Mouse (Mus musculus) kidney, postnatal 0 days (tissue): ENCODE measurements around the gene Nwd2. TPM values are rescaled to one million over a fixed set of nuclear protein-coding genes. Genes with fewer than 3 reads are reported as not detected.

Experiments used
- ATAC-seq: fragments of 200-750 bp; cut with Nextera tagmentation; replicated peaks from 2 replicates; pipeline ENCODE4 v1.8.0; 2017; ENCODE audit warnings: low read depth, moderate number of reproducible peaks, moderate TSS enrichment, moderate library complexity; ENCODE audit not compliant: low FRiP score
- DNase-seq: peaks from one replicate; pipeline ENCODE4 v3.0.0-alpha.2; 2016; ENCODE audit warnings: low spot score
- H3K27ac ChIP-seq: fragments of 300-500 bp; sonication (generic); 2 replicates; pipeline ENCODE4 v1.5.1; 2014; ENCODE audit warnings: mild to moderate bottlenecking
- H3K27me3 ChIP-seq: fragments of 300-500 bp; sonication (generic); 2 replicates; pipeline ENCODE4 v1.6.1; 2014; ENCODE audit warnings: low read length, mixed read lengths; ENCODE audit not compliant: insufficient read depth
- H3K36me3 ChIP-seq: fragments of 300-500 bp; sonication (generic); 2 replicates; pipeline ENCODE4 v1.6.1; 2014; ENCODE audit warnings: low read length, mixed read lengths; ENCODE audit not compliant: insufficient read depth
- H3K4me1 ChIP-seq: fragments of 300-500 bp; sonication (generic); replicated peaks from 2 replicates; pipeline ENCODE4 v1.6.1; 2014; ENCODE audit warnings: antibody characterized with exemption, low read length, mixed read lengths; ENCODE audit not compliant: insufficient read depth
- H3K4me2 ChIP-seq: fragments of 300-500 bp; sonication (generic); 2 replicates; pipeline ENCODE4 v1.6.1; 2014; ENCODE audit warnings: mild to moderate bottlenecking, low read length, moderate library complexity, mixed read lengths
- H3K4me3 ChIP-seq: fragments of 300-500 bp; sonication (generic); replicated peaks from 2 replicates; pipeline ENCODE4 v1.5.1; 2014; ENCODE audit warnings: low read depth, low read length
- H3K9ac ChIP-seq: fragments of 300-500 bp; sonication (generic); 2 replicates; pipeline ENCODE4 v1.6.1; 2014; ENCODE audit warnings: low read depth, low read length
- H3K9me3 ChIP-seq: fragments of 300-500 bp; sonication (generic); replicated peaks from 2 replicates; pipeline ENCODE4 v1.6.1; 2016; ENCODE audit warnings: low read length, inconsistent platforms, mixed read lengths
- CTCF ChIP-seq: IDR thresholded peaks from 2 replicates; pipeline ENCODE4 v1.5.1; 2016; ENCODE audit warnings: antibody characterized with exemption, low read depth, mild to moderate bottlenecking, moderate library complexity
- WGBS: fragments of 180-500 bp; shearing (Covaris S2); extraction: QIAGEN DNeasy Blood & Tissue Kit; methylation state at CpG from one replicate; pipeline ENCODE4 v1.1.7; 2014; 5-methylcytosine and 5-hydroxymethylcytosine counted together
- polyA plus RNA-seq: library from polyadenylated mRNA; unstranded; fragments of >200 nt; fragmentation: Nextera tagmentation; extraction: Ambion mirVana; gene quantifications from 2 replicates; pipeline ENCODE4 v1.2.1, GENCODE M21; 2015

Nwd2 gene
- polyA plus RNA-seq, 1 experiment from 2014 or later, result 0.43 TPM

DNA sequence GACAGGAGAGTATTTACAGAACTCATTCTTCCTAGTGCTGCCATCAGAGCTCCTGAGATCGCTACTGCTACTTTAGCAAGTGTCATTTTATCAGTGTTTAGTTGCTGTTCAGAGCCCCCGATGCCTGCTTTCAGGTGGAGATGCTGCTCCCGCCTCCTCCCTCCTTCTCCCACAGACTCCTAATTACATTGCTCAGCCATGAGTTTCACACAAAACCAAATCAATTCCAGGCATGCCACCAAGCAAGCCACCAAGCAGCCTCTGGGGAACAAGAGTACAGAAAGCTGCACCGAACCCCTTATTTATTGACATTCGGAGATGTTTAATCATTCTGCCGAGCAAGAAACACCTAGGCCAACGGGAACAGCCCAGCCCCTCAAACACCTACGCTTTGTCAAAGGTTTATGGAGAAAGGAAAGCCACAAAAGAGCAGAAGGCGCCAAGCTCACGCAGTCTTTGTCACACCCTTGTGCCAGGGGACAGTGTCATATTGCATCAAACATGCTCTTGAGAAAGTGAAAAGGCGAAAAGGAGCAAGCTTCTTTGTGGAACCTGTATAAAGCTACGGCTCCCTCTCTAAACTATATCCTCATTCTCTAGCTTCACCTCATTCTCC, 191.0 kb downstream of the Nwd2 start:
- Histone ChIP-seq H3K27ac (0 out of 2 replicates have a peak overlapping the region, but pooled peaks have one; percentile 13), H3K36me3 (no peaks in the 10 kb centered on the region), H3K27me3 (no peaks in the 10 kb centered on the region), H3K4me1 (0 out of 2 replicates have a peak, but pooled peaks cover 6% of the 10 kb centered on the region), H3K4me2 (no peak overlapping the region), H3K4me3 (no peak overlapping the region), H3K9me3 (no peaks in the 10 kb centered on the region), H3K9ac (no peak overlapping the region)
- no peak for ATAC-seq
- no peak for TF ChIP-seq CTCF
- WGBS, result 38% methylated on average over 12 of the region's 12 CpGs
- DNase-seq, result no peak

GRCm38 (mm10) chr5:63847080-63847479, 198.2 kb downstream of the Nwd2 start:
- Histone ChIP-seq H3K4me1 (0 out of 2 replicates have a peak, but pooled peaks cover 6% of the 10 kb centered on the region), H3K9me3 (0 out of 2 replicates have a peak, but pooled peaks cover 3% of the 10 kb centered on the region), H3K4me2 (no peak overlapping the region), H3K27ac (peak overlapping the region; percentile 80), H3K4me3 (no peak overlapping the region), H3K36me3 (no peaks in the 10 kb centered on the region), H3K27me3 (no peaks in the 10 kb centered on the region), H3K9ac (no peak overlapping the region)
- ATAC-seq, result no peak; the same call in 1 of the 2 replicates
- no peak for DNase-seq
- TF ChIP-seq CTCF, result no peak
- WGBS, result 87% methylated on average over 8 of the region's 8 CpGs

DNA sequence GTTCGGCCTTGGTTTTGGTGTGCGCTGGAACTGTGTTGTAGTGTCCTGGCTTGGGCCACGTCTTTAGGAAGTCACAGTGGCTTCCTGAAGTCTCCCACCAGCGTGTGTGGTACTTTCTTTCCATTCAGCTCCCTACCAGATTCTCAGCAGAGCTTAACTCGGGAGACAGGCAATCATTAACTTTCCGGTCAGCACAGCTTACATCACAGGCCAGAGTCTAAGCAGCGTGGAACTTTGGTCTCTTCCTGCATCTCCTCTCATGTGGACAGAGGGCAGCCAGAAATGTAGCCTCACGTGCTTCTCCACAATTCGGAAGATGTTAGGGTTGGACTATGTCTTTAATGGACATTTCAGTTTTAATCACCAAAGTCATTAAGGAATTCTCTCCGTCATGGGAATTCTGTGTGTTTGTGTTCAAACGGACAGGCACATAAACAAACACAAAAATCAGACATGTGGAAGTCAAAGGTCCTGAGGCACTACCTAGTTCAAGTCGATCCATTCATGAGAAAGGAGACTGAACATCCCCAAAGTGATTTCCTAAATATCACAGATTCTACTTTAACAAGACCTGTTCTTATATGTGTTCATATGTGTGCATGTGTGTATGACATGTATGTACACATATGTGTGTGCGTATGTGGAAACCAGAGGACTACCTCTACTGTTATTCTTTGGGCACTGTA, 198.8 kb downstream of the Nwd2 start:
- Histone ChIP-seq H3K27me3 (no peaks in the 10 kb centered on the region), H3K4me1 (0 out of 2 replicates have a peak, but pooled peaks cover 6% of the 10 kb centered on the region), H3K4me3 (no peak overlapping the region), H3K36me3 (no peaks in the 10 kb centered on the region), H3K27ac (peak overlapping the region; percentile 80), H3K9me3 (0 out of 2 replicates have a peak, but pooled peaks cover 3% of the 10 kb centered on the region), H3K4me2 (no peak overlapping the region), H3K9ac (no peak overlapping the region)
- ATAC-seq, result peak; percentile 98
- no peak for TF ChIP-seq CTCF
- peak; percentile 48 for DNase-seq
- WGBS, result 68% methylated on average over 13 of the region's 13 CpGs

DNA sequence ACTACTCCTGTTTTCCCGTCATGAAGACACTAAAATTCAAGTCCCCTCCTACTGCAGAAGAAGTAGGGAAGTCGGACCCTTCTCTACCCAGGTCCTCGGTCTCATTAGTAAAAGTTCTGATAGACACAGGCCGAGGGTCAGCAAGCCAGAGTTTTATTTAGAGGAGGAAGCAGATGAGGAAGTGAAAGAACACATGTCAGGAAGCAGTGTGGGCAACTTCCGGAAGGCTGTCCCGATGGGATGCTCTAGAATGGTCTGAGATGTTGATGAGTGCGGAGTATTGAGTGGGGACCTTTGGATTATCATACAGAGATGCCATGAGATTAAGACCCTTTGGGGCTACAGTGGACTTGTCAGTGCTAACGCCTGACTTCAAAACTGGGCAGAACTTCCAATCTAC, 210.0 kb downstream of the Nwd2 start:
- H3K9ac ChIP-seq, result no peak overlapping the region
- H3K4me2 ChIP-seq, result no peak overlapping the region
- H3K27me3 ChIP-seq, result no peaks in the 10 kb centered on the region
- ATAC-seq, result no peak
- H3K4me3 ChIP-seq, result no peak overlapping the region
- no peak for TF ChIP-seq CTCF
- 82% methylated on average over 8 of the region's 8 CpGs for WGBS
- H3K4me1 ChIP-seq, result no peaks in the 10 kb centered on the region
- no peak for DNase-seq
- no peaks in the 10 kb centered on the region for H3K9me3 ChIP-seq
- H3K27ac ChIP-seq, result no peak overlapping the region
- H3K36me3 ChIP-seq, result no peaks in the 10 kb centered on the region

Other genes with a start within 250 kb of the Nwd2 start
- gene 0610040J01Rik, start 163.3 kb downstream of the Nwd2 start, polyA plus RNA-seq, result 53.4 and 59.8 TPM in 2 replicates